9 mouse cellular contexts compared by ENCODE assay signal in the genomic region with DNA sequence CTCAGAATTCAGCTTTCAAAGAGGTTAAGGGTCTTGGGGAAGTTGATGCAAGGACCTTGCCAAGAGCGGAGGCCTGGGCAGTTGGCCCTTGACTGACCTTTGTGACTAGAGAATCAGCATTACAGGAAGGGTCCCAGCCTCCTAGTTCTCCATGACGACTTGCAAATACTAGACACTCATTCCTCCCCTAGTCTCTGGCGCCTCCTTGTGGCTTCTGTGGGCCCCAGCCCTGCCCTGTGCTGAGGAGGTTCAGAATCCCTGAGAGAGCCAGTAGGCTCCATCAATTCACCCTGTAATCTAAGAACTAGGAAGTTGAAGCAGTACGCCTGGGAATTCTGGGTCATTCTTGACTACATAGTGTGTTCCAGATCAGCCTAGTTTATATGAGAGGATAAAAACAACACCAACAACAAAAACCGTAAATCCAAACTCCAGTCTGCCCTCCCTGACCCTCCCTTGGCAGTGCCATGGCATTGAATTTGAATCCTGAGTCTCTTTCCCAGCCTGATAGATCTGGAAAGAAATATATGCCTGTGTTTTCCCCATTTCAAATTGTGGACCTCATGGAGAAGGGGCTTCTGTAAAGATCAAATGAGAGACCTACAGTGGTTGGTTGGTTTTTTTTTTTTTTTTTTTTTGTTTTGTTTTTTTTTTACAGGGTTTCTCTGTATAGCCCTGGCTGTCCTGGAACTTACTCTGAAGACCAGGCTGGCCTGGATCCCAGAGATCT. TPM values are rescaled to one million over a fixed set of nuclear protein-coding genes. Genes with fewer than 3 reads are reported as not detected.
DNase-seq lines count a peak whose midpoint lies in the region; ATAC-seq lines count a peak whose summit lies in the region.
"Had no signal": no experiment of that assay in that cellular context is flagged by ENCODE, and none has a peak within 500 bp of the region (broad histone marks: within the 10 kb centered on the region; RNA-seq: fewer than 3 reads in every experiment).

No protein-coding gene starts in this region.

- no peaks in the 10 kb centered on the region for H3K27me3 ChIP-seq in embryonic facial prominence, embryonic 11.5 days (ENCODE audit: control insufficient read depth, insufficient read depth, low read length)
- H3K27me3 ChIP-seq in kidney, embryonic 16.5 days (ENCODE audit: insufficient read depth, low read length), result no peaks in the 10 kb centered on the region
- no peaks in the 10 kb centered on the region; the same call in 1 of the 2 replicates for H3K27me3 ChIP-seq in neural tube, embryonic 13.5 days

- 19% methylated on average over 5 of the region's 5 CpGs for WGBS in embryonic facial prominence, embryonic 11.5 days
- WGBS in kidney, embryonic 16.5 days, result 21% methylated on average over 5 of the region's 5 CpGs
- WGBS in neural tube, embryonic 13.5 days, result 27% methylated on average over 5 of the region's 5 CpGs

- no peaks in the 10 kb centered on the region for H3K9me3 ChIP-seq in embryonic facial prominence, embryonic 11.5 days (replicated peaks; ENCODE audit: control insufficient read depth, low read length)
- H3K9me3 ChIP-seq in kidney, embryonic 16.5 days (ENCODE audit: low read length), result no peaks in the 10 kb centered on the region
- no peaks in the 10 kb centered on the region for H3K9me3 ChIP-seq in neural tube, embryonic 13.5 days

- H3K9ac ChIP-seq in embryonic facial prominence, embryonic 11.5 days (replicated peaks; ENCODE audit: low read length), result no peak overlapping the region
- no peak overlapping the region for H3K9ac ChIP-seq in kidney, embryonic 16.5 days (replicated peaks; ENCODE audit: low read length)
- 0 out of 2 replicates have a peak overlapping the region, but pooled peaks have one; percentile 18 for H3K9ac ChIP-seq in neural tube, embryonic 13.5 days

- H3K36me3 ChIP-seq in embryonic facial prominence, embryonic 11.5 days (replicated peaks; ENCODE audit: control insufficient read depth, insufficient read depth, low read depth, low read length), result no peaks in the 10 kb centered on the region; the same call in 1 of the 2 replicates
- H3K36me3 ChIP-seq in kidney, embryonic 16.5 days (ENCODE audit: insufficient read depth, low read length), result peaks cover 1% of the 10 kb centered on the region; the same call in 1 of the 2 replicates
- H3K36me3 ChIP-seq in neural tube, embryonic 13.5 days, result peaks cover 16% of the 10 kb centered on the region

- no peaks in the 10 kb centered on the region; the same call in 1 of the 2 replicates for H3K4me1 ChIP-seq in embryonic facial prominence, embryonic 11.5 days (ENCODE audit: control insufficient read depth, insufficient read depth, low read length)
- H3K4me1 ChIP-seq in kidney, embryonic 16.5 days (ENCODE audit: insufficient read depth, low read length), result peaks cover 14% of the 10 kb centered on the region
- peaks cover 14% of the 10 kb centered on the region for H3K4me1 ChIP-seq in neural tube, embryonic 13.5 days (replicated peaks)

- H3K27ac ChIP-seq in embryonic facial prominence, embryonic 11.5 days (replicated peaks; ENCODE audit: low read depth, low read length), result no peak overlapping the region
- no peak overlapping the region for H3K27ac ChIP-seq in kidney, embryonic 16.5 days (ENCODE audit: low read length)
- H3K27ac ChIP-seq in neural tube, embryonic 13.5 days (replicated peaks), result no peak overlapping the region
- H3K27ac ChIP-seq: macrophage had no signal

- ATAC-seq in embryonic facial prominence, embryonic 11.5 days (replicated peaks; ENCODE audit: insufficient number of reproducible peaks, low FRiP score, low TSS enrichment, low read depth), result peak; percentile 70; the same call in 1 of the 2 replicates
- ATAC-seq in kidney, embryonic 16.5 days (ENCODE audit: low FRiP score, low TSS enrichment), result peak; percentile 77
- ATAC-seq in neural tube, embryonic 13.5 days (ENCODE audit: low read depth), result no peak

- H3K4me3 ChIP-seq in embryonic facial prominence, embryonic 11.5 days (ENCODE audit: low read depth, low read length), result no peak overlapping the region
- H3K4me3 ChIP-seq in kidney, embryonic 16.5 days (ENCODE audit: low read length), result no peak overlapping the region
- no peak overlapping the region for H3K4me3 ChIP-seq in neural tube, embryonic 13.5 days

- H3K4me2 ChIP-seq in embryonic facial prominence, embryonic 11.5 days (ENCODE audit: low read depth, low read length), result no peak overlapping the region
- H3K4me2 ChIP-seq in kidney, embryonic 16.5 days (replicated peaks; ENCODE audit: low read depth, low read length), result no peak overlapping the region
- no peak overlapping the region for H3K4me2 ChIP-seq in neural tube, embryonic 13.5 days

- DNase-seq in CD4-positive, CD25-positive, alpha-beta regulatory T cell, adult 2 months (ENCODE audit: low read depth, low spot score), result peak; percentile 93
- DNase-seq in adrenal gland, postnatal 25 days, result peak; percentile 92
- DNase-seq in embryonic facial prominence, embryonic 11.5 days (ENCODE audit: low spot score), result peak; percentile 91
- DNase-seq in heart, adult 18-20 months, result peak; percentile 94 to 97
- DNase-seq in liver, result peak; percentile 94
- DNase-seq in telencephalon, adult 2 months (ENCODE audit: low read depth, low spot score), result peak; percentile 58

RNA-seq across cellular contexts. Expression of gene Cdc42bpg, which starts 1.3 kb away (rescaled TPM):
- total RNA-seq in adrenal gland, postnatal 25 days (2021), result 22.8 and 34.2 TPM in 2 replicates
- polyA plus RNA-seq in embryonic facial prominence, embryonic 11.5 days (2014; fragmentation: Nextera tagmentation; extraction: Ambion mirVana), result 0.43 and 0.61 TPM in 2 replicates
- 10 to 100 TPM; 13.8 TPM for total RNA-seq in heart, adult 18-20 months (2021)
- 0.80 and 1.5 TPM in 2 replicates for polyA plus RNA-seq in kidney, embryonic 16.5 days (2015; fragmentation: Nextera tagmentation; extraction: Ambion mirVana)
- polyA plus RNA-seq in neural tube, embryonic 13.5 days (2015; fragmentation: Nextera tagmentation; extraction: Ambion mirVana), result 0.26 and 0.57 TPM in 2 replicates

RNA-seq across cellular contexts. Expression of gene Ehd1, which starts 28.4 kb away (rescaled TPM):
- total RNA-seq in adrenal gland, postnatal 25 days (2021), result 101 and 126 TPM in 2 replicates
- 50.9 and 58.1 TPM in 2 replicates for polyA plus RNA-seq in embryonic facial prominence, embryonic 11.5 days (2014; fragmentation: Nextera tagmentation; extraction: Ambion mirVana)
- total RNA-seq in heart, adult 18-20 months (2021), result 100 to 1,000 TPM; 101 to 107 TPM
- polyA plus RNA-seq in kidney, embryonic 16.5 days (2015; fragmentation: Nextera tagmentation; extraction: Ambion mirVana), result 84.2 and 89.5 TPM in 2 replicates
- 85.5 and 101 TPM in 2 replicates for polyA plus RNA-seq in neural tube, embryonic 13.5 days (2015; fragmentation: Nextera tagmentation; extraction: Ambion mirVana)

RNA-seq across cellular contexts. Expression of gene Men1, which starts 29.8 kb away (rescaled TPM):
- total RNA-seq in adrenal gland, postnatal 25 days (2021), result 60.1 and 69.7 TPM in 2 replicates
- polyA plus RNA-seq in embryonic facial prominence, embryonic 11.5 days (2014; fragmentation: Nextera tagmentation; extraction: Ambion mirVana), result 49.7 and 51.1 TPM in 2 replicates
- total RNA-seq in heart, adult 18-20 months (2021), result 10 to 100 TPM; 13.3 to 14.0 TPM
- polyA plus RNA-seq in kidney, embryonic 16.5 days (2015; fragmentation: Nextera tagmentation; extraction: Ambion mirVana), result 93.0 and 96.2 TPM in 2 replicates
- 71.5 and 73.9 TPM in 2 replicates for polyA plus RNA-seq in neural tube, embryonic 13.5 days (2015; fragmentation: Nextera tagmentation; extraction: Ambion mirVana)

RNA-seq across cellular contexts. Expression of gene Map4k2, which starts 36.0 kb away (rescaled TPM):
- total RNA-seq in adrenal gland, postnatal 25 days (2021), result 44.7 and 56.3 TPM in 2 replicates
- polyA plus RNA-seq in embryonic facial prominence, embryonic 11.5 days (2014; fragmentation: Nextera tagmentation; extraction: Ambion mirVana), result 5.6 and 6.4 TPM in 2 replicates
- 10 to 100 TPM; 30.7 to 43.0 TPM for total RNA-seq in heart, adult 18-20 months (2021)
- 25.9 and 28.7 TPM in 2 replicates for polyA plus RNA-seq in kidney, embryonic 16.5 days (2015; fragmentation: Nextera tagmentation; extraction: Ambion mirVana)
- 13.5 and 17.0 TPM in 2 replicates for polyA plus RNA-seq in neural tube, embryonic 13.5 days (2015; fragmentation: Nextera tagmentation; extraction: Ambion mirVana)

RNA-seq across cellular contexts. Expression of gene Sf1, which starts 58.5 kb away (rescaled TPM):
- total RNA-seq in adrenal gland, postnatal 25 days (2021), result 211 and 245 TPM in 2 replicates
- polyA plus RNA-seq in embryonic facial prominence, embryonic 11.5 days (2014; fragmentation: Nextera tagmentation; extraction: Ambion mirVana), result 157 and 172 TPM in 2 replicates
- total RNA-seq in heart, adult 18-20 months (2021), result 10 to 100 TPM; 66.5 to 94.7 TPM
- 132 and 150 TPM in 2 replicates for polyA plus RNA-seq in kidney, embryonic 16.5 days (2015; fragmentation: Nextera tagmentation; extraction: Ambion mirVana)
- polyA plus RNA-seq in neural tube, embryonic 13.5 days (2015; fragmentation: Nextera tagmentation; extraction: Ambion mirVana), result 107 and 119 TPM in 2 replicates
